Mouse (Mus musculus): ENCODE data around the gene Furin.

GRCm38 (mm10) chr7:80439789-80440488 is 34.7 kb upstream of the Furin start:
- TF ChIP-seq TAL1 (IDR thresholded peaks at IDR 0.05; ENCODE audit: low read length) (no peak), GATA1 (IDR thresholded peaks at IDR 0.05; ENCODE audit: low read length) (no peak)

Data from erythroblast, embryonic 14.5 days (primary cell).